Mouse (Mus musculus) stomach, postnatal 0 days (tissue): ENCODE measurements at regions not wholly inside any gene's neighbourhood (a gene's known extent, or its start where the extent isn't known, plus 50 kb on each side); places are given as distances from the start of the nearest gene placed in this dataset.

Experiments
- CTCF ChIP-seq: IDR thresholded peaks from 2 replicates; pipeline ENCODE4 v1.5.1; 2016; ENCODE audit warnings: antibody characterized with exemption, low read depth, mild to moderate bottlenecking, moderate library complexity
- EP300 ChIP-seq: optimal IDR thresholded peaks from 2 replicates; pipeline ENCODE3; 2016; ENCODE audit warnings: antibody characterized with exemption

DNA sequence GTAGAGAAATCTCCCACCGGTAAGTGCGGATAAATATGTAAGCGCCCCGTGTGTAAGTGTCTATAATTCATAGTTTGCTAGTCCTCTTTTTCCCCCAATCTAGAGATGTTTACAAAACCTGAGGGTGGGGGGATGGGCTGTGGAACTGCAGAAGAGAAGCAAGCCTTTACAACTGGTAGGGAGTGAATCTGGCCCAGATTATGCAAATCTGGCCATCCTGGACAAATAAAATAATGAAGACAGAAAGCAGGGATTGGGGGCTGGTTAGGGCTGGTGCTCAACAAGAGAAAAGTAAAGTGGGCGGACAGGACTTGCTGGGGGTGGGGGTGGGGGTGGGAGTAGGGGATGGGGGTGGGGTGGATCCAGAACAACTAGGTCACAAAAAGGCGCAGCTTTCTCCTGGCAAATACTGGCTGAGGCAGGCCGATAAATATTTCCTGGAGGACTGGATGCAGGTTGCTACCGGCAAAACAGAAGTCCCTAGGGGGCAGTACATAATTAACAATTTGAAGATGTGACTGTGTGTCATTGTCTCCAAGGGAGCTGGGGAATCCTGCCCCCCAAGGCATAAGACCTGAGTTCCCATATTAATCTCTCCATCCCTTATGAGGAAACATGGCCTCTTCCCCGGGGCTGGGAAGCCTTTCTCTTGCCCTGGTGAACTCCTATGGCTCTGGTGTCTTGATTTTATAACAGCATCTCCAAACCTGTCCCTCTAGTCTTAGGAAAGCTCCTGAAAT is 162.1 kb downstream of the Cdca7 start:
- TF ChIP-seq EP300 (no peak), CTCF (peak; percentile 36)
